Mouse (Mus musculus): Measurements from ENCODE around the gene Peli1.
"Not testable (repeated sequence)": the region's sequence is repeated elsewhere in the genome, so short reads cannot be mapped to it uniquely, and the experiment has no call there.

Peli1 gene

DNA sequence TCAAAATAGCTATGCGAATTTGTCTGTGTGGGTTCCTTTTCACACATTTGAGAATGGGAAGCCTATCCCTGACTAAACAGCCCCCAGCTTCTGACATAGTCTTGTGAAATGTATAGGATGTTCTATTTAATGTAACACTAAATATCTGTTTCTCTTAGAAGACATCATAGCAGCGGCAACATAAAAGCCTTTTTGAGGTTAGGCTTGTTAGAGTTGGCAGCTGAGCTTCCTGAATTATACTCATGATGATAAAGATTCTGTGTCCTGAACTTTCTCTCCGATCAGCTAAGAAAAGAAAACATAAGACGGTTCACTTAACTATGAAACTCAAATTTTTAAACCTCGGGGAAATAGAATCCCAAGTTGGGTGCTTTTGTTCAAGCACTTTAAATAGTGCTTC is 59.2 kb downstream of the Peli1 start:
- in situ Hi-C loops (cut with MseI, MboI), result no loop called here

DNA sequence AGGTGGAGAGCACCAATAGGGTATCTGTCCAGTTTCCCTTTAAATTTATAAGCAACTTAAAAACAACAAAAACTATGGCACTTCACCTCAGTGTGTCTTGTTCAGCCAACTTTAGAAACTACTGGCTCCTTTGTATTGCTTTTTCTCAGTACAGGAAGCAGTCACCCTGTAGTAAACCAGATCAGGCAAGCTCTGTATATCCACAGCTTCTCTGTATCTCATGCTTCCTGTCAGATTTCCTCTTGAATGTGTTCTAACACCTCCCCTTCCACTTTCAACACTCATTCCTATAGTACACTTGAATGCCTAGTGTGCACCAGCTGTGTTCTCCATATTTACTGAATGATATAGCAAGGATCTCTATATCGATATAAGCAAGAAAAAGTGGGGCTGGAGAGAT is 60.6 kb downstream of the Peli1 start:
- in situ Hi-C loops (cut with MseI, MboI), result no loop called here

DNA sequence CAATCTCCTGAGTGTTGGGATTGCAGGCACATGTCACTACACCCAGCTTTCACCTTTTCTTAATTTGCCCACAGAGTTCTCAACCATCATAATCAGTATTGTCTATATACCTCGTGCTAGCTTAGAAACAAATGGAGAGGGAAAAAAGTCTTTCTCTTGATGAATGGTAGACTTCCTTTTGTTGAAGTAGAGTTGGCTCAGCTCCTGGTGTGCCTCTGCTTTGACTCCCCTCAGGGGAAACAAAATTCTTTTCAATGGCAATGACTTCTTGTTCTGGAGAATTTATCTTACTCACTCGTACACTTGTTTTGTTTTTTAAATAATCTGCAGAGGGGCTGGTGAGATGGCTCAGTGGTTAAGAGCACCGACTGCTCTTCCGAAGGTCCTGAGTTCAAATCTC is 62.0 kb downstream of the Peli1 start:
- in situ Hi-C loops (cut with MseI, MboI), result no loop called here

DNA sequence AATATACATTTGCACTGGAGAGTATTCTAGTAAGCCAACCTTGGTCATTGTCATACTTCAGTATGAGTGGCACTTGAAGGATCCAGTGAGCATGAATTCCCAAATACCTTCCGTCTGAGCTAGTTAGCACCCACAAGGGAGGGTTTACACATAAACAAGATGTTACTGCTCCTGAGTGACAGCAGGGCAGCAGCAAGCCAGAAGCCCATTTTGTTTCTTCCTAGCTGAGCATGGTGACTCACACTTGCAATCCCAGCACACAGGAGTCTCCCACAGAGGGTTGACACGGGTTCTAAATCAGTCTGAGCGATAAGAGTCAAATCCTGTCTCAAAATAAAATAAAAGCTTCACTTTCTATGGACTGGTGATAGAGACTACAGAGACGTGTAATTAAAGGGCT is 66.5 kb downstream of the Peli1 start:
- in situ Hi-C loops (cut with MseI, MboI), result no loop called here

DNA sequence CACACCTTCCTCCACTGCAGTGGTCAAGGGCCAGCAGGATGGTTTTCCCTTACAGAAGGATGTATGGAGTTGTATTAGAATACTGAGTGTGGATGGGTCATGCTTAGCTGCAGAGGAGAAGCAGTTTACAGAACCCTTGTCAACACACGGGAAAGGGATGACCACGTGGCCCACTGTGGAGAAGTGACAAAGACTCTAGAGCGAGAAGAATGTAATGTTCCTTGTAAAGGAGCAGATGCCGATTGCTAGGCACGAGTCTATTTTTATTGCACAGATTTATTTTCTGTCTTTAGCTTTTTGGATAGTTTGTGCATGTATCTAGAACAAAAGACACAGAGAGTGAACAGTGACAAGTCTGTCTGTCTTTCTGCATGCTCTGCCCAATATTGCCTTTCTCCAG is 71.0 kb downstream of the Peli1 start:
- in situ Hi-C loops (cut with MseI, MboI), result no loop called here

DNA sequence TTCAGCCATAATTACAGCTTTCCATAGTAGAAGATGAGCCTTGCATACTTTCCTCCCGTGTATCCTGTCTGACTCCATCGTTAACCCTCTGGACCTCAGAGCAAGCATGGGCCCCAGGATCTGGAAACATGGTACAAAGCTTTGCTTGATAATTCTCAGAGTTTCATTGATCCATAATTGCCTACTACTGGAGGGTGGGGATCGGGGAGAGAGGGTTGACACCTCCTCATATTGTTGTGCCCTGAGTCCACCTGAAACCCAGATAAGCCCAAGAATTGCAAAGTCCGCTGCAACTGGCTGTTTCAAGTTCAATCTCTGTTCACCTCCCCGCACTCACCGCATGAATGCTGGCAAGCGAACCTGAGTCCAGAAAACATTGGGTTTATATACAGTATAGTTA is 72.1 kb downstream of the Peli1 start:
- in situ Hi-C loops (cut with MseI, MboI), result no loop called here

DNA sequence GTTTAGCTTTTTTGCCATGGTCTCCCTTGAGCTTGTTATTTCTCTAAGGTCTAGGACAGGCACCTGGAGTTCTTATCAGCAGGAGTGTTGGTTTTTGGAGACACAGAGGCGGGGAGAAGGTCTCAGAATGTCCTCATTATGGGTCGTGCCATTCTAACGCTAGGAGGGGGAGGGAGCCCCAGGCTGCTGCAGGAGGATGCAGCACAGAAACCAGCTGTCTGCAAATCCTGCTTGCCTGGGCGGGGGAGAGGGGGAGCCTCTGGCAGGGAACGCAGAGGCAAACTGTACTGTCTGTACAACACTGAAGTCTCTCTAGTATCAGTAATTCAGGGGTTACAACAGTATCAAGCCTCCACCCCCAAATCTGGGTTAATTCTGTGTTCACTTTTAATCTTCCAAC is 72.6 kb downstream of the Peli1 start:
- in situ Hi-C loops (cut with MseI, MboI), result no loop called here

DNA sequence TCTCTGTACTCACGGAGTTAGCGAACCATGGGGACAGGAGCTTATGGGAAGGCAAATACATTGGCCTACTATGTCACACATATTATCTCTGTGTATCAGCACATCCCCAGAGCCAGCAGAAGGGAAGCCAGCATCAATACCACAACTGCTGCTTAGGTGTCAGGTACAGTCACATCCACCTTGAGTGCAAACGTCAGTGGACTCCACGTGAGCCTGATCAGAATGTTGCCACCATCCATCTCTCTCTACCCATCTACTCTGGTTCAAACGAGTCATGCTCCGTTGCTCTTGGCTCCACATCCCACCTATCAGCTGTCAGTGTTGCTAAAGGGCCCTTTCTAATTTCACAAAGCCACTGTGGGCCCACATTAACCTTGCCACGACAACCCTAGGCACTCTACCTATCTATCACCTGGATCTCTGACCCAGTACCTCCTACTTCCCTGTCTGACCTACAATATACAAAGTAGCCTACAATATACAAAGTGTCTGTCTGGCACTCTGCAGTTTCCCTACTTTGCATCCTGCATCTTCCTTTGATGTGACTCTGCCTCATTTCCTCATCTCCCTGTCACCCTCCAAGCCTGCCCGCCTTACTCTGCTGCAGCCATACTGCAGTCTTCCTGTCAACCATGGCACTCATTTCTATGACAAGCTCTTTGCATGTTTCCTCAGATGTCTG is 73.4 kb downstream of the Peli1 start:
- in situ Hi-C loops (cut with MseI, MboI), result no loop called here

DNA sequence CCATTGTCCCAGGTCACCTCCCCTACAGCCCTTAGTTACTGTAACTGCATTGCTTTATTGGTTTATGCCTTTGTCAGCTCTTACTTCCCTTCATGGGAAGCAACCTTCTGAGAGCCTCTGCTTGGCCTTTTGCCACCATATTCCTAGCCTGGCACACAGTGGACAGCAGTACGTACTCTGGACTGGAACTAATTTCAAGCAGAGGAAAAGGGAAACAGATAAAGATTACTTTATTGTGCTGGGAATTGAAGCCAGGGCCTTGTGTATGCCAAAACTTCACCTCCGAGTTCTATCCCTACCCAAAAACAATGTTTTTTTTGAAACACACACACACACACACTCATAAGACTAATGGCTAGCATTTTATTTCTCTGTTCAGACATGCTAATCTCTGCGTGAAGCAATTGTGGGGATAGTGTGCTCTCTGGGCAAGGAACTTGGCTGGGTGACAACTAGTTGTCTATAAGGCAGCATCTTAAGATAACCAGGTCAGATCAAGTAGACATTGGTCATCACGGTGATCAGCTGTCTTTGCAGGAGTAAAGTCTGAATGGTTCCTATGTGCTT is 74.0 kb downstream of the Peli1 start:
- in situ Hi-C loops (cut with MseI, MboI), result no loop called here

DNA sequence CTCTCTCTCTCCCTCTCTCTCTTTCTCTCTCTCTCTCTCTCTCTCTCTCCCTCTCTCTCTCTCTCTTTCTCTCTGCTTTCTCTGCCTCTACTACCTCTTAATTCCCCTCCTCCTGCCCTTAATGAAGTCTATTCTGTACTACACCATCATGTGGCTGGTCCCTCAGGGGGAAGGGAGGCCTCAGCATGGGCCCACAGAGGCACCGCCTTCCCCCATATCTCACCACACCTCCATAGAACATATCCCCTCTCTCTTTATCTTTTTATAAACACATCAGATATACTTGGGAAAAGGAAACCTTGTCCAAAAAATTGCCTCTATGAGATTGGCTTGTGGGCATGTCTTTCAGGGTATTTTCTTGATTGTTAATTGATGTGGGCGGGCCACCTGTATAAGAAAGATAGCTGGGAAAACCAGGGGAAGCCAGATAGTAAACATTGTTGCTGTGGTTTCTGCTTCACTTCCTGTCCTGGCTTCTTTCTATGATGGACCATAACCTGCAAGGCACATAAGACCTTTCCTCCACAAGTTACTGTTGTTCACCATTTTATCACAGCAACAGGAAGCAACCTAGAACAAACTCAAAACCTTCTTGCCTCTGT is 75.5 kb downstream of the Peli1 start:
- in situ Hi-C loops (cut with MseI, MboI), result no loop called here

DNA sequence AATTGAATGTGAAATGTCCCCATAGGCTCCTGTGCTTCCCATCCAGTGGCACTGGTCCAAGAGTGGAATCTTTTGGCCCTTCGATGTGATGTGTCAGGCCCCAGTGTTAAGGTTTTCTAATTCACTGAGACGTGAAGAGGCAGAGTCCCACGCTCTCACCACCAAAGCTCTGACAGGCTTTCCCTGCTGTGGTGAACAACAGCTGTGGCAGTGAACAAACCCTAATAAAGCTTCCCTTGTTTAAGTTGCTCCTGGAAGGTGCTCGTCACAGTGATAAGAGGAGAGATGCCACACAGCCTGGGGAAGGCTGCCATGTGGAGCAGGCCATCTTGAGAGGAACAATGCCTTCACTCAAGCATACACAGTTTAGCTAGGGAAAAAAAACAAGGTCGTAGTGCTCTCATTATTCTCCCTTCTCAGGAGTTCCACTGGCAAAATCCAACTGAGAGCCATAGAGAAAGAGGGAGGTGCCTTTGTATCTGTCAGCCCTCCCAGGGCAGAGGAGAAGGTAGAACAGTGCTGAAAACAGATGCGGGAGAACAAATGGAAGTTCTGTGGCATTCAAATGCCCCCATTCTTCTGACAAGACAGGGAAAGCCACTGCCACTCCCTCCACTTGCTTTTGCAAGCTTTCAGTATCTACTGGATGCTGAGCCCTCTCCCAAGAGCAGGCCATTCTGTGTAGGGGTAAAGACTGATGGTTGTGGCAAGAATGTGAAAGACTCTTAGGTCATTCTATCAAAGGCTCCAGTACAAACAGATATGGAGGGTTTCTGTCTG is 77.9 kb downstream of the Peli1 start:
- in situ Hi-C loops (cut with MseI, MboI), result no loop called here

DNA sequence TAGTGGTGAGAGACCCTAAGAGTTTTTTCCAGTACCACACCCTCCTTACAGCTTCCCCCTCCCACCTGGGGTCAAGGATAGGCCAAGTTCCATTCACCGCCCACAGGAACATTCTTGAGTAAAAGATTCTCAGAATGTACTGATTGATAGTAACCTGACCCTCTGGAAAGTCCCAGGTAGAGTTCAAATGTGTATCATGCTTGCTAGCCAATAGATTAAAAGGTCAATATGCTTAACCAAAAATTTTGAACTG is 78.4 kb downstream of the Peli1 start:
- in situ Hi-C loops (cut with MseI, MboI), result not testable (repeated sequence)

DNA sequence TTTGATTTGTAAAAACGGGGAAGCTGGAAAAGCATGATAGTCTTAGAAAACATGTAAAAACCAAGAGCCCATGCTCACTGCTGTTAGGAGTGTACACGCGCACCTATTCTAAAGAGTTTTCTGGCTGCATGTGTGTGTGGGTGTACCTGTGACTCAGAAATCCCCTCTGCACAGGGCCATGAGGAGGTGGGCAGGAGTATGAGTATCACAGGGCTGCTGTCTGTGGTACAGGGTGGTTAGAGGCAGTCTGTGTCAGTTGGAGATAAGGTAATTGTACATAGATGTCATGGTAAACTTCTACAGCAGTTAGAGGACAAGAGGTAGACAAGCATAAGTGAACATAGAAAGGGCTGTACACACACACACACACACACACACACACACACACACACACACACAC is 81.2 kb downstream of the Peli1 start:
- in situ Hi-C loops (cut with MseI, MboI), result no loop called here

DNA sequence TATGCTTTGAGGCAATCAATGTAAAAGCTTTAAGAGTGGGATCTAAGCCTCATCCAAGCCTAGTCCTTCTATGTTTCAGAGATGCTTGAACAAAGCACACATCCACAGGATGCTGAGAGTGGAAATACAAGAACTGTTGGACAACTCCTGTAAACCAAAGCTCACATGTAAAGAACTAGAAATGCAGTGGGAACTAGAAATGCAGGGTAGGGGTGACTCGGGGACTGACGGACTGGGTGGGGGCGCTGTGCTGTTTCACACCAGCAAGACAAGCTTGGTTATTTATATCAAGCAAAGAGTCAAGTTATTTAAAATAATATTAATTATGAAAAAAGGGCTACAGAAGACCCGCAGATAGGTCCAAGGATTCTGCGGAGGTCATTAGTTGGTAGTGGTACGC is 82.8 kb downstream of the Peli1 start:
- in situ Hi-C loops (cut with MseI, MboI), result no loop called here

DNA sequence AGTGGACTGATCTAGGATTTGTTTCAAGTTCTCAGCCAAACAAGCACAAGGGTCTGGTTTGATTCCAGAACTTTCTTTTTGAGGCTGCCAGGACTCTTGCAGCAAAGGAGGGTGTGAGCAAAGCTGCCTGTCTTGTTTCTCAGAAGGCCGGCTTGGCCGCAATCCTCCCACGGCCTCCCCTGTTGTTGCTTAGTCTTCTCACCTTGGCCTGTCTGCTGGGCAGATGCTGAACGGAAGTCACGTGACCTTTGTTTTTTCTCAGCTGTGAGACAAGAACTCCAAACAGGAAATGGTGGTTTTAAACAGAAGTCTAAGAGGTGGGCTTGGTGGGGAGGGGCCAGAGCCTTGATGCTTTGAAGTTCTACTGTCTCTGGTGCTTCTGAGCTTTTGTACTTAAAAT is 83.3 kb downstream of the Peli1 start:
- in situ Hi-C loops (cut with MseI, MboI), result no loop called here

DNA sequence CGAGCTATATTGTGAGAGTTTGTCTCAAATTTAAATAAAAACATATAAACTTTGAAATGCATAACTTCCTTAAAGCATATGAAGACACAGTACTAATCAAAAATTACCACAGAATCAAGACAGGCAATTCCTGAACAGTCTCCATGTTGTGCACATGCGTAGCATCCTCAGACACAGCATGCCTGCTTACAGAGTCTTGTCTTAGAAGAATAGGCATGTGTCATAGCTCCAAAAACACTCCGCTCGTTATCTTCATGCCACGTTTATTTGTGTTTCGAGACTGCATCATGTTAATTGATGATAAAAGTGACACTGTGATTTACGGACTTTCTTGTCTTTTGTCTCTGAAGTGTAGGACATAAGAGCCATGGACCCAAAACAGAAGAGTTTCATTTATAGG is 84.0 kb downstream of the Peli1 start:
- in situ Hi-C loops (cut with MseI, MboI), result no loop called here

DNA sequence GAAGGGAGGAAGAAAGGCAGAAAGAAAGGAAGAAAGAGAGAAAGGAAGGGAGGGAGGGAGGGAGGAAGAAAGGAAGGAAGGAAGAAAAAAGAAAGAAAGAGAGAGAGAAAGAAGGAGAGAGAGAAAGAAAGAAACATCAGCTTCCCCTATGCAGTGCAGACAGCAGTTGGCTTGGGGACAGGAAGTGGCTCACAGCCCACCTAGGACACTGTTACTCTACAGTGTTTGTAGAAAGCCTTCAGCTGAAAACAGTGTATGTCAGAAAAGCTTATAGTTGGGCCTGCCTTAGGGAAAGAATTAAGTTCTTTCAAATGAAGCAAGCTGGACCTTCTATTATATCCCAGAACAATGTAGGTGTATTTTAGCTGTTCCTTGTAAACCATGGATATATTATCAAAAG is 85.4 kb downstream of the Peli1 start:
- in situ Hi-C loops (cut with MseI, MboI), result no loop called here

DNA sequence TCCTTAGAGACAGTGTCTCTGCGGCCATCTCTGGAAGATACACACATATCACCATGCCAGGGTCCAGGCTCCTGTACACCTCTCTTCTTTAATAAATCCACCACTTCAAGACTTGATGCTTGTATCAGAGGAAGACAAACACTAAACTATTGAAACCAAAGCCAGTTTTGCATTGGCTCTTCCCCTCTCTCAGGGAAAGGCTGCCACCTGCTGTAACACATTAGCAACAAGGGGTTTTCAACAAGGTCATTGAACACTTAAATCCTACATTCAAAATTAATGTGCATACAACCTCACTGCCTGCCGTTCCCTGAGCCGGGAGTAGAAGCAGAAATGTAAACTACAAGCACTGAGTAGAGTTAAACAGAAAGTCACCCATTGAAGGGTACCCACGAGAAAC is 87.3 kb downstream of the Peli1 start:
- in situ Hi-C loops (cut with MseI, MboI), result no loop called here

DNA sequence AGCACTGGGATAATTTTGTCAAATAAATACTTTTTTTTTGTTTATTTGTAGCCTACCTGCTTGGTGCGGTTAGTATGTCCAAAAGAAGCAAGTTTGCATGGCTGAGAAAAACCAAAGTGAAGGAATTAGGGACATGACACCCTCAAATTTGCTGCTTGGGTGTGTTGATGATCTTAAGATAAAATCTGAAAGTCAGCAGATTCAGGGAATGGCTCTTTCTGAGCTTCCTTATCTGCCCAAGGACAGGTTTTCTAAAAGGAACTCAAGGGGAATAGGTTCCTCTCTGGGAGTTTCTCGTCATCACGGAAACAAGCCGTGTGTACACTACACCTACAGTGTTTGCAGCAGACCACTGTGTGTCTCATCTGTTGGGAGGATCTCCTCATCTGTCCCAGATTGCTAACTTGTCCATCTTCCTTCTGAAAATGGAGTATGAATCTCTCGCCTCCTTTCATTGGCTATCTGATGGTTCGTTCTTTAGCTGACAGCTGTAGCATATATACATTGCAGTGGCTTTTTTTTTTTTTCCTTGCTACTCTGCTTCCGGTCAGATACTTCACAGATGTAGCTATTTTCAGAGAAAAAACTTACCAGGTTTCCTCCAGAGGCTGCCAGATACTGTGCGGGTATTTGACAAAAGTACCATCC is 88.0 kb downstream of the Peli1 start:
- in situ Hi-C loops (cut with MseI, MboI), result no loop called here

DNA sequence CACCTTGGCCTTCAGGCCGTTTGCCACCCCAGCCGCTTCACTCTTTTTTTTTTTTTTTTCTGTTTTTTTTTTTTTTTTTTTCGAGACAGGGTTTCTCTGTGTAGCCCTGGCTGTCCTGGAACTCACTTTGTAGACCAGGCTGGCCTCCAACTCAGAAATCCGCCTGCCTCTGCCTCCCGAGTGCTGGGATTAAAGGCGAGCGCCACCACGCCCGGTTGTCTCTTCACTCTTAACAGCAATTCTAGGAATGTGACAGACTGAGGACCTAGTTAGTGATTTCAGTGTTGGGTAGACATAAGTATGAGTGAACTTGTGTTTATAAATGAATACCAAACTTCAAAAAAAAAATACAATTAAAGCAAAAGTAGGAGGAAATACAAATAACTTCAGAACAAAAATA is 88.8 kb downstream of the Peli1 start:
- in situ Hi-C loops (cut with MseI, MboI), result not testable (repeated sequence)

DNA sequence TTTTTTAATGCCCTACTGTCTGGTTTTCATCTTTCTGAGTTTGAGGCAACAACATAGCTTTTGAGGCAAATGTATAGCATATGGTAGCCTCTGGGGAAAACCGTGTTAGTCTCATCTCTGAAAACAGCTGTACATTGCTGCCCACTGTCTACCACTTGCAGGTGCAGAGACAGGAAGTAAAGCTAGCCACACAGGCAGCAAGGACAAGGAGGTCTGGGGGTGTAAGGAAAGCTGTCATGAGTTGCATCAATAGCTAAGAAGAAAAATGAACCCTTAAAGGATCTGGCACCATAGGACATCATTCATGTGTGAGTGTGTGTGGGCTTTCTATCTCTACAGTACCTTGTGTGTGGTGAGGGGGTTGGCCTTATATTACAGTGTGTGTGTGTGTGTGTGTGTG is 89.6 kb downstream of the Peli1 start:
- in situ Hi-C loops (cut with MseI, MboI), result no loop called here

DNA sequence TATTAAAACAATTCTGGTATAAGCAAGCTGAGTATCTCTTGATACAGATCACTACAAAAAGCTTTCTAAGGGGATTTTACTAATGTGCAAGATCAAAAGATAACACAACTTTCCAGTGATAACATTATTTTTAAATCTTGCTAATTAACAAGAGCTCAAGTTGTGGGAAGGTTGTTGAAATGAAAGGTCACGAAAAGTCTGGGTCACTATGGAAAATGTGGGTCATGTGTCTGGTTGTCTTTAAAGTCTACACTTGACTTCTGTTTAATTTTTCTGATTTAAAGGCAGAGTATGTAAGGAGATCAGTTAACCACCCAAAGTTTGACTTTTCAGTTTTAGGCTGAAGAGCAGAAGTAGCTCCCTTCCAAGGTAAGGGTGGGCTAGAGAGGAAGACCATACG is 90.5 kb downstream of the Peli1 start:
- in situ Hi-C loops (cut with MseI, MboI), result no loop called here

DNA sequence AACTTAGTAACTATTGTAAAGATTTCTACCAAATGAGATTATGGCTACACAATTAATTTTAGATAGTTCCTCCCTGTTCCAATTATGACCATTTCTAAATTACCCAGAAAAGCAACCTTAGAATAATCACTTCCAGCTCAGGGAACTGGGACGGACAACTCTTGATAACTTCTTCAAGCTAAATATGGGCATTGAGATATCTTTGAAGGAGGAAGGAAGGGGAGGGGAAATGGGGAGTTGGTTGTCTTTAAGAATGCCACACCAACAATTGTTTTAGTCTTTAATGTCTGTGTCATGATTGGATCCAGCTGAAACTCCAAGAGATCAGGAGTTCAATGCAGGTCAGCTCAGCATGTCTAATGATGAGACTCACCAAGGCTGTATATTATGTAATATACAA is 91.6 kb downstream of the Peli1 start:
- in situ Hi-C loops (cut with MseI, MboI), result no loop called here

Data from mouse trophoblast stem cell (cell line).